Mouse (Mus musculus): ENCODE results near the gene Lbhd1. TPM values are rescaled to one million over a fixed set of nuclear protein-coding genes. Genes with fewer than 3 reads are reported as not detected.
A peak's percentile ranks its signal among the peaks of the same experiment; 100 is the strongest.

Gene Lbhd1
- polyA plus RNA-seq, 1 experiment: 11.9 TPM

- Histone ChIP-seq H3K27ac (replicated peaks; ENCODE audit: low read depth, low read length) (peak within 1 kb of the TSS; percentile 96), H3K4me3 (ENCODE audit: insufficient read depth, low read depth, low read length) (peak within 1 kb of the TSS; percentile 75), H3K4me1 (ENCODE audit: control insufficient read depth, insufficient read depth, insufficient read length, low read length) (peaks cover 5% of the 10 kb centered on the region)
These were observed 36.7 kb downstream of the Lbhd1 start, which contains the start of gene B3gat3 for GRCm38 (mm10) chr19:8920073-8920736. Gene B3gat3 (plus strand): TSS chr19:8920374.

- Histone ChIP-seq H3K4me1 (ENCODE audit: control insufficient read depth, insufficient read depth, insufficient read length, low read length) (peaks cover 5% of the 10 kb centered on the region), H3K27ac (replicated peaks; ENCODE audit: low read depth, low read length) (peak overlapping the region; percentile 85), H3K4me3 (ENCODE audit: insufficient read depth, low read depth, low read length) (peak overlapping the region; percentile 75)
These were observed 37.3 kb downstream of the Lbhd1 start for GRCm38 (mm10) chr19:8920836-8921291.

- Histone ChIP-seq H3K4me3 (ENCODE audit: insufficient read depth, low read depth, low read length) (0 out of 2 replicates have a peak overlapping the region, but pooled peaks have one; percentile 0), H3K27ac (replicated peaks; ENCODE audit: low read depth, low read length) (no peak overlapping the region), H3K4me1 (ENCODE audit: control insufficient read depth, insufficient read depth, insufficient read length, low read length) (peaks cover 5% of the 10 kb centered on the region)
These were observed 38.2 kb downstream of the Lbhd1 start for GRCm38 (mm10) chr19:8921741-8922140.

GRCm38 (mm10) chr19:8926766-8927165 is 43.2 kb downstream of the Lbhd1 start:
- no peak overlapping the region for H3K4me3 ChIP-seq (ENCODE audit: insufficient read depth, low read depth, low read length)
- H3K27ac ChIP-seq (replicated peaks; ENCODE audit: low read depth, low read length): no peak overlapping the region
- H3K4me1 ChIP-seq (ENCODE audit: control insufficient read depth, insufficient read depth, insufficient read length, low read length): peaks cover under 1% of the 10 kb centered on the region

GRCm38 (mm10) chr19:8927891-8928525 is 44.5 kb downstream of the Lbhd1 start:
- no peak overlapping the region for H3K27ac ChIP-seq (replicated peaks; ENCODE audit: low read depth, low read length)
- H3K4me3 ChIP-seq (ENCODE audit: insufficient read depth, low read depth, low read length): no peak overlapping the region
- no peaks in the 10 kb centered on the region for H3K4me1 ChIP-seq (ENCODE audit: control insufficient read depth, insufficient read depth, insufficient read length, low read length)

GRCm38 (mm10) chr19:8928689-8929223 is 45.2 kb downstream of the Lbhd1 start:
- peak overlapping the region; percentile 92 for H3K4me3 ChIP-seq (ENCODE audit: insufficient read depth, low read depth, low read length)
- no peaks in the 10 kb centered on the region for H3K4me1 ChIP-seq (ENCODE audit: control insufficient read depth, insufficient read depth, insufficient read length, low read length)
- H3K27ac ChIP-seq (replicated peaks; ENCODE audit: low read depth, low read length): peak overlapping the region; percentile 25; the same call in 1 of the 2 replicates

GRCm38 (mm10) chr19:8929224-8930088 is 45.9 kb downstream of the Lbhd1 start, which contains the start of the genes Rom1 and Eml3:
Gene Rom1 (minus strand): TSS chr19:8929356.
Gene Eml3 (plus strand): TSS chr19:8929552.
- Histone ChIP-seq H3K4me1 (ENCODE audit: control insufficient read depth, insufficient read depth, insufficient read length, low read length) (no peaks in the 10 kb centered on the region), H3K27ac (replicated peaks; ENCODE audit: low read depth, low read length) (peak within 1 kb of the TSS; percentile 70), H3K4me3 (ENCODE audit: insufficient read depth, low read depth, low read length) (peak within 1 kb of the TSS; percentile 92)

- no peaks in the 10 kb centered on the region for H3K4me1 ChIP-seq (ENCODE audit: control insufficient read depth, insufficient read depth, insufficient read length, low read length)
- H3K4me3 ChIP-seq (ENCODE audit: insufficient read depth, low read depth, low read length): peak overlapping the region; percentile 92
- peak overlapping the region; percentile 70 for H3K27ac ChIP-seq (replicated peaks; ENCODE audit: low read depth, low read length)
These were observed 46.6 kb downstream of the Lbhd1 start for GRCm38 (mm10) chr19:8930117-8930516.

- Histone ChIP-seq H3K27ac (replicated peaks; ENCODE audit: low read depth, low read length) (no peak overlapping the region), H3K4me3 (ENCODE audit: insufficient read depth, low read depth, low read length) (0 out of 2 replicates have a peak overlapping the region, but pooled peaks have one; percentile 92), H3K4me1 (ENCODE audit: control insufficient read depth, insufficient read depth, insufficient read length, low read length) (no peaks in the 10 kb centered on the region)
These were observed 47.2 kb downstream of the Lbhd1 start for GRCm38 (mm10) chr19:8930771-8931170.

- H3K27ac ChIP-seq (replicated peaks; ENCODE audit: low read depth, low read length): no peak overlapping the region
- no peaks in the 10 kb centered on the region for H3K4me1 ChIP-seq (ENCODE audit: control insufficient read depth, insufficient read depth, insufficient read length, low read length)
- no peak overlapping the region for H3K4me3 ChIP-seq (ENCODE audit: insufficient read depth, low read depth, low read length)
These were observed 53.2 kb downstream of the Lbhd1 start for GRCm38 (mm10) chr19:8936736-8937135.

GRCm38 (mm10) chr19:8940526-8941133 is 57.1 kb downstream of the Lbhd1 start:
- Histone ChIP-seq H3K4me1 (ENCODE audit: control insufficient read depth, insufficient read depth, insufficient read length, low read length) (0 out of 2 replicates have a peak, but pooled peaks cover 2% of the 10 kb centered on the region), H3K4me3 (ENCODE audit: insufficient read depth, low read depth, low read length) (peak overlapping the region; percentile 86; the same call in 1 of the 2 replicates), H3K27ac (replicated peaks; ENCODE audit: low read depth, low read length) (no peak overlapping the region; the same call in 1 of the 2 replicates)

GRCm38 (mm10) chr19:8941136-8941514 is 57.6 kb downstream of the Lbhd1 start:
- peak overlapping the region; percentile 86 for H3K4me3 ChIP-seq (ENCODE audit: insufficient read depth, low read depth, low read length)
- no peak overlapping the region; the same call in 1 of the 2 replicates for H3K27ac ChIP-seq (replicated peaks; ENCODE audit: low read depth, low read length)
- H3K4me1 ChIP-seq (ENCODE audit: control insufficient read depth, insufficient read depth, insufficient read length, low read length): 0 out of 2 replicates have a peak, but pooled peaks cover 2% of the 10 kb centered on the region

- Histone ChIP-seq H3K27ac (replicated peaks; ENCODE audit: low read depth, low read length) (peak within 1 kb of the TSS; percentile 89), H3K4me3 (ENCODE audit: insufficient read depth, low read depth, low read length) (peak within 1 kb of the TSS; percentile 86), H3K4me1 (ENCODE audit: control insufficient read depth, insufficient read depth, insufficient read length, low read length) (0 out of 2 replicates have a peak, but pooled peaks cover 2% of the 10 kb centered on the region)
These were observed 58.1 kb downstream of the Lbhd1 start, which contains the start of gene Mta2 for GRCm38 (mm10) chr19:8941515-8942217. Gene Mta2 (plus strand): TSS chr19:8941875.

Measured in brown adipose tissue, adult 24 weeks (tissue).